Mouse (Mus musculus) stomach, embryonic 14.5 days (tissue): ENCODE results near the gene Atp6v1g2. TPM values are rescaled to one million over a fixed set of nuclear protein-coding genes. Genes with fewer than 3 reads are reported as not detected.

Source experiments
- ATAC-seq: fragments of 200-750 bp; cut with Nextera tagmentation; 2 replicates; pipeline ENCODE4 v1.8.0; 2017; ENCODE audit warnings: low read depth, moderate TSS enrichment; ENCODE audit not compliant: insufficient number of reproducible peaks, insufficient read depth, low FRiP score
- H3K27ac ChIP-seq: fragments of 300-500 bp; sonication (generic); 2 replicates; pipeline ENCODE4 v1.5.1; 2014; ENCODE audit warnings: mild to moderate bottlenecking, low read length, moderate library complexity, mixed read lengths
- H3K27me3 ChIP-seq: fragments of 300-500 bp; sonication (generic); 2 replicates; pipeline ENCODE4 v1.6.1; 2014; ENCODE audit warnings: low read length, control low read depth, mixed read lengths; ENCODE audit not compliant: control insufficient read depth, insufficient read depth
- H3K36me3 ChIP-seq: fragments of 300-500 bp; sonication (generic); 2 replicates; pipeline ENCODE4 v1.6.1; 2014; ENCODE audit warnings: mild to moderate bottlenecking, control low read depth, low read length, moderate library complexity, mixed read lengths; ENCODE audit not compliant: control insufficient read depth, insufficient read depth
- H3K4me1 ChIP-seq: fragments of 300-500 bp; sonication (generic); 2 replicates; pipeline ENCODE4 v1.6.1; 2014; ENCODE audit warnings: low read length, control low read depth, mixed read lengths; ENCODE audit not compliant: control insufficient read depth, insufficient read depth
- H3K4me2 ChIP-seq: fragments of 300-500 bp; sonication (generic); replicated peaks from 2 replicates; pipeline ENCODE4 v1.6.1; 2014; ENCODE audit warnings: low read depth, low read length, control low read depth
- H3K4me3 ChIP-seq: fragments of 300-500 bp; sonication (generic); 2 replicates; pipeline ENCODE4 v1.5.1; 2014; ENCODE audit warnings: low read depth, low read length, control low read depth
- H3K9ac ChIP-seq: fragments of 300-500 bp; sonication (generic); replicated peaks from 2 replicates; pipeline ENCODE4 v1.6.1; 2014; ENCODE audit warnings: low read depth, mild to moderate bottlenecking, control low read depth, low read length, moderate library complexity, mixed read lengths
- H3K9me3 ChIP-seq: fragments of 300-500 bp; sonication (generic); 2 replicates; pipeline ENCODE4 v1.6.1; 2016; ENCODE audit warnings: low read depth, low read length, control low read depth; ENCODE audit not compliant: control insufficient read depth
- WGBS: fragments of 180-500 bp; shearing (Covaris S2); extraction: QIAGEN DNeasy Blood & Tissue Kit; methylation state at CpG from one replicate; pipeline ENCODE4 v1.1.7; 2014; 5-methylcytosine and 5-hydroxymethylcytosine counted together
- polyA plus RNA-seq: library from polyadenylated mRNA; unstranded; fragments of >200 nt; fragmentation: Nextera tagmentation; extraction: Ambion mirVana; gene quantifications from 2 replicates; pipeline ENCODE4 v1.2.1, GENCODE M21; 2014

The Atp6v1g2 gene
- polyA plus RNA-seq, 1 experiment from 2014 or later, result 8.1 TPM

GRCm38 (mm10) chr17:35210593-35210992 lies 22.9 kb upstream of the Atp6v1g2 start:
- H3K4me2 ChIP-seq, result no peak overlapping the region
- H3K27me3 ChIP-seq, result no peaks in the 10 kb centered on the region
- H3K9ac ChIP-seq, result no peak overlapping the region
- H3K4me1 ChIP-seq, result no peaks in the 10 kb centered on the region
- H3K27ac ChIP-seq, result no peak overlapping the region
- no peak for ATAC-seq
- H3K36me3 ChIP-seq, result no peaks in the 10 kb centered on the region
- 56% methylated on average over 3 of the region's 3 CpGs for WGBS
- no peaks in the 10 kb centered on the region for H3K9me3 ChIP-seq
- H3K4me3 ChIP-seq, result no peak overlapping the region

GRCm38 (mm10) chr17:35213071-35213470 lies 20.4 kb upstream of the Atp6v1g2 start:
- H3K27me3 ChIP-seq, result no peaks in the 10 kb centered on the region
- ATAC-seq, result no peak
- H3K4me3 ChIP-seq, result no peak overlapping the region
- no peaks in the 10 kb centered on the region for H3K36me3 ChIP-seq
- H3K4me2 ChIP-seq, result no peak overlapping the region
- no peak overlapping the region for H3K9ac ChIP-seq
- 89% methylated on average over 5 of the region's 5 CpGs for WGBS
- no peaks in the 10 kb centered on the region for H3K9me3 ChIP-seq
- no peak overlapping the region for H3K27ac ChIP-seq
- H3K4me1 ChIP-seq, result no peaks in the 10 kb centered on the region

- Histone ChIP-seq H3K4me3 (no peak overlapping the region), H3K9me3 (no peaks in the 10 kb centered on the region), H3K36me3 (peaks cover 4% of the 10 kb centered on the region), H3K9ac (no peak overlapping the region), H3K4me1 (peaks cover 3% of the 10 kb centered on the region; the same call in 1 of the 2 replicates), H3K27ac (peak overlapping the region; percentile 58; the same call in 1 of the 2 replicates), H3K4me2 (no peak overlapping the region), H3K27me3 (no peaks in the 10 kb centered on the region)
- 77% methylated on average over 18 of the region's 18 CpGs for WGBS
- ATAC-seq, result no peak
Measured at GRCm38 (mm10) chr17:35218516-35219193, 14.8 kb upstream of the Atp6v1g2 start.

GRCm38 (mm10) chr17:35219601-35220041 lies 13.8 kb upstream of the Atp6v1g2 start:
- H3K9me3 ChIP-seq, result no peaks in the 10 kb centered on the region
- WGBS, result 71% methylated on average over 6 of the region's 6 CpGs
- no peak overlapping the region; the same call in 1 of the 2 replicates for H3K27ac ChIP-seq
- H3K4me2 ChIP-seq, result no peak overlapping the region
- no peaks in the 10 kb centered on the region for H3K27me3 ChIP-seq
- no peak overlapping the region for H3K9ac ChIP-seq
- peaks cover 4% of the 10 kb centered on the region for H3K36me3 ChIP-seq
- no peak for ATAC-seq
- H3K4me1 ChIP-seq, result peaks cover 3% of the 10 kb centered on the region; the same call in 1 of the 2 replicates
- H3K4me3 ChIP-seq, result no peak overlapping the region

- Histone ChIP-seq H3K9ac (no peak within 1 kb of the TSS), H3K36me3 (peaks cover 7% of the 10 kb centered on the region), H3K27me3 (no peaks in the 10 kb centered on the region), H3K4me1 (peaks cover 3% of the 10 kb centered on the region; the same call in 1 of the 2 replicates), H3K4me3 (no peak within 1 kb of the TSS), H3K9me3 (no peaks in the 10 kb centered on the region), H3K27ac (peak within 1 kb of the TSS; percentile 64; the same call in 1 of the 2 replicates), H3K4me2 (no peak within 1 kb of the TSS)
- WGBS, result 73% methylated on average over 28 of the region's 28 CpGs
- 0 out of 2 replicates have a peak, but pooled peaks have one; percentile 54 for ATAC-seq
Measured at GRCm38 (mm10) chr17:35220156-35220952, 13.1 kb upstream of the Atp6v1g2 start, which contains the start of gene Gm16181. Gm16181 (plus strand) TSS chr17:35220834.

- peak overlapping the region; percentile 48; the same call in 1 of the 2 replicates for H3K27ac ChIP-seq
- H3K4me1 ChIP-seq, result peaks cover 3% of the 10 kb centered on the region; the same call in 1 of the 2 replicates
- H3K4me3 ChIP-seq, result no peak overlapping the region
- ATAC-seq, result no peak
- no peaks in the 10 kb centered on the region for H3K27me3 ChIP-seq
- WGBS, result 61% methylated on average over 6 of the region's 6 CpGs
- no peak overlapping the region for H3K4me2 ChIP-seq
- peaks cover 8% of the 10 kb centered on the region for H3K36me3 ChIP-seq
- H3K9me3 ChIP-seq, result no peaks in the 10 kb centered on the region
- H3K9ac ChIP-seq, result no peak overlapping the region
Measured at GRCm38 (mm10) chr17:35222299-35222698, 11.2 kb upstream of the Atp6v1g2 start.

- ATAC-seq, result no peak
- WGBS, result 89% methylated on average over 4 of the region's 4 CpGs
Measured at GRCm38 (mm10) chr17:35224641-35225040, 8.8 kb upstream of the Atp6v1g2 start.

GRCm38 (mm10) chr17:35225456-35225855 lies 8.0 kb upstream of the Atp6v1g2 start:
- Histone ChIP-seq H3K4me1 (peaks cover 10% of the 10 kb centered on the region; the same call in 1 of the 2 replicates), H3K27ac (no peak overlapping the region), H3K27me3 (no peaks in the 10 kb centered on the region), H3K9me3 (no peaks in the 10 kb centered on the region), H3K4me3 (no peak overlapping the region), H3K9ac (no peak overlapping the region), H3K4me2 (no peak overlapping the region), H3K36me3 (peaks cover 7% of the 10 kb centered on the region)
- 86% methylated on average over 5 of the region's 5 CpGs for WGBS
- ATAC-seq, result no peak

More at GRCm38 (mm10) chr17:35224641-35225040, 8.8 kb upstream of the Atp6v1g2 start:
- no peak overlapping the region for H3K4me3 ChIP-seq
- no peaks in the 10 kb centered on the region for H3K27me3 ChIP-seq
- H3K27ac ChIP-seq, result no peak overlapping the region
- H3K36me3 ChIP-seq, result peaks cover 10% of the 10 kb centered on the region
- no peaks in the 10 kb centered on the region for H3K9me3 ChIP-seq
- peaks cover 10% of the 10 kb centered on the region; the same call in 1 of the 2 replicates for H3K4me1 ChIP-seq
- H3K4me2 ChIP-seq, result no peak overlapping the region
- H3K9ac ChIP-seq, result no peak overlapping the region
